Mouse (Mus musculus): ENCODE data around the gene Pgpep1.
A peak's percentile ranks its signal among the peaks of the same experiment; 100 is the strongest.

Gene Pgpep1

GRCm38 (mm10) chr8:70689892-70690390 is 29.8 kb upstream of the Pgpep1 start:
- DNase-seq: no peak

GRCm38 (mm10) chr8:70688136-70688535 is 27.9 kb upstream of the Pgpep1 start:
- no peak for DNase-seq

- DNase-seq: no peak
These were observed 27.4 kb upstream of the Pgpep1 start for GRCm38 (mm10) chr8:70687576-70687975.

- peak; percentile 75 for DNase-seq
These were observed 24.1 kb upstream of the Pgpep1 start for GRCm38 (mm10) chr8:70684291-70684690.

- no peak for DNase-seq
These were observed 22.5 kb upstream of the Pgpep1 start for GRCm38 (mm10) chr8:70682692-70683091.

GRCm38 (mm10) chr8:70682193-70682592 is 22.0 kb upstream of the Pgpep1 start:
- peak; percentile 53 for DNase-seq

GRCm38 (mm10) chr8:70681410-70681809 is 21.2 kb upstream of the Pgpep1 start:
- DNase-seq: no peak

GRCm38 (mm10) chr8:70680039-70680438 is 19.9 kb upstream of the Pgpep1 start:
- no peak for DNase-seq

GRCm38 (mm10) chr8:70679404-70679803 is 19.2 kb upstream of the Pgpep1 start:
- DNase-seq: no peak

- no peak for DNase-seq
These were observed 18.5 kb upstream of the Pgpep1 start for GRCm38 (mm10) chr8:70678679-70679078.

- DNase-seq: no peak
These were observed 17.4 kb upstream of the Pgpep1 start for GRCm38 (mm10) chr8:70677451-70678080.

- DNase-seq: no peak
These were observed 15.1 kb upstream of the Pgpep1 start for GRCm38 (mm10) chr8:70675336-70675735.

GRCm38 (mm10) chr8:70674716-70675115 is 14.5 kb upstream of the Pgpep1 start:
- DNase-seq: no peak

- no peak for DNase-seq
These were observed 13.9 kb upstream of the Pgpep1 start for GRCm38 (mm10) chr8:70674109-70674508.

GRCm38 (mm10) chr8:70673079-70673856 is 13.1 kb upstream of the Pgpep1 start, which contains the start of gene Lsm4:
TSS of gene Lsm4 (plus strand) at chr8:70673248.
- peak; percentile 94 for DNase-seq

GRCm38 (mm10) chr8:70672325-70673078 is 12.3 kb upstream of the Pgpep1 start:
- no peak for DNase-seq

GRCm38 (mm10) chr8:70671615-70672324 is 11.6 kb upstream of the Pgpep1 start:
- DNase-seq: no peak

- DNase-seq: peak; percentile 29
These were observed 6.9 kb upstream of the Pgpep1 start for GRCm38 (mm10) chr8:70667071-70667470.

- DNase-seq: no peak
These were observed 5.4 kb upstream of the Pgpep1 start for GRCm38 (mm10) chr8:70665599-70665998.

GRCm38 (mm10) chr8:70664631-70665030 is 4.4 kb upstream of the Pgpep1 start:
- no peak for DNase-seq

GRCm38 (mm10) chr8:70663691-70664090 is 3.5 kb upstream of the Pgpep1 start:
- no peak for DNase-seq

- peak; percentile 72 for DNase-seq
These were observed 450 bp downstream of the Pgpep1 start for GRCm38 (mm10) chr8:70659604-70660272.

All from right cerebral cortex, postnatal 14 days (tissue).